Mouse (Mus musculus): ENCODE measurements at regions not wholly inside any gene's neighbourhood (a gene's known extent, or its start where the extent isn't known, plus 50 kb on each side); places are given as distances from the start of the nearest gene placed in this dataset.

- TF ChIP-seq CTCF (IDR thresholded peaks at IDR 0.05; ENCODE audit: low read depth) (no peak), EP300 (optimal IDR thresholded peaks at IDR 0.05) (no peak)
Observed at GRCm38 (mm10) chrX:19168983-19169382, 312.1 kb downstream of the Tex13c3 start.

Data from stomach, postnatal 0 days (tissue).